8 mouse cellular contexts compared by ENCODE assay signal in the genomic region with DNA sequence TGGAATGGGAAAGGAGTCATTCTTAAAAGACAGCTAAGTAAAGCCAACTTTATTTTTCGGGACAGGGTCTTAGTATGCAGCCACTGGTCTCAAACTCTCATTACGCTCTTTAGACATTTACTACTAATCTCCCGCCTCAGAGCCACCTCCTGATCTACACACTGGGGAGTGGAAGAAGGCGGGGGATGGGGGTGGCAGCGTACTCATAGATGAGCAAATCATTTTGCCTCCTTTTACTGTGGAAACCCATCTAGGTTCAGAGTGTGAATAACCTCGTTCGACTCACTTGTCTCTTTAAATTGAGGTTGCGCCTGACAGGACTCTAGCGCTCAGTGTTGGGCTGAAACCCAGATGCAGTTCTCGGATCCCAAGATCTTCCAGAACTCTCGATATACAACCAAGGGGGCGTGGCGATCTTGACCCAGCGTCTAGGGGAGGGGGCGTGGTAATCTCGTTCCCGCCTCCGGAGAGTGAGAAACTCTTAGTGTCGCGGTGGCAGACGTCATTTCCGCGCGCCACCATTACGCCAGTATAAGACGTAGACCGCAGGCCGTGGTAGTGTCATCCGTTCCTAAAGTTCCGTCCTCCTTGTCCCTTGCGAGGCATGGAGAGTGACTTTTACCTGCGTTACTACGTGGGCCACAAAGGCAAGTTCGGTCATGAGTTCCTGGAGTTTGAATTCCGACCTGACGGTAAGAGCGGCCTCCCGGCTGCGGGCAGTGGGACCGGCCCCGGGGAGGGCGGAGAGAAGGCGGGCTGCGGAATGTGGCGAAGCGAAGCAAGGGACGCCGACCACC. TPM values are rescaled to one million over a fixed set of nuclear protein-coding genes. Genes with fewer than 3 reads are reported as not detected.
DNase-seq lines count a peak whose midpoint lies in the region; ATAC-seq and TF ChIP-seq lines count a peak whose summit lies in the region.

A gene (plus strand): TSS at position 502 of the 797 bp plus-strand sequence.

- H3K4me3 ChIP-seq in G1E (ENCODE audit: low read depth, low read length): peak within 1 kb of the TSS; percentile 95
- H3K4me3 ChIP-seq in forebrain, embryonic 16.5 days (replicated peaks; ENCODE audit: low read length): peak within 1 kb of the TSS; percentile 98
- H3K4me3 ChIP-seq in layer of hippocampus, adult 2 months: peak within 1 kb of the TSS; percentile 75
- H3K4me3 ChIP-seq in lung, embryonic 14.5 days (ENCODE audit: low read depth, low read length): peak within 1 kb of the TSS; percentile 75
- peak within 1 kb of the TSS; percentile 92 for H3K4me3 ChIP-seq in olfactory bulb, adult 2 months (ENCODE audit: insufficient read depth, low read depth, low read length)
- peak within 1 kb of the TSS; percentile 87 for H3K4me3 ChIP-seq in thymus, adult 2 months (ENCODE audit: control insufficient read depth, insufficient read depth, low read length)

- H3K36me3 ChIP-seq in G1E (replicated peaks): peaks cover 50% of the 10 kb centered on the region
- peaks cover 19% of the 10 kb centered on the region for H3K36me3 ChIP-seq in forebrain, embryonic 16.5 days (ENCODE audit: control insufficient read depth, insufficient read depth)
- peaks cover 35% of the 10 kb centered on the region for H3K36me3 ChIP-seq in lung, embryonic 14.5 days (ENCODE audit: insufficient read depth)
- H3K36me3 ChIP-seq in thymus, adult 2 months (ENCODE audit: control insufficient read depth, insufficient read depth, low read length): peaks cover 23% of the 10 kb centered on the region

- intact Hi-C loops in heart, postnatal 36 days (cut with DNase I): no loop called here

- H3K4me2 ChIP-seq in forebrain, embryonic 16.5 days (ENCODE audit: low read length): peak within 1 kb of the TSS; percentile 87
- H3K4me2 ChIP-seq in lung, embryonic 14.5 days: peak within 1 kb of the TSS; percentile 84

- peaks cover 22% of the 10 kb centered on the region for H3K4me1 ChIP-seq in G1E (ENCODE audit: insufficient read depth, low read depth, low read length)
- peaks cover 14% of the 10 kb centered on the region for H3K4me1 ChIP-seq in forebrain, embryonic 16.5 days (replicated peaks; ENCODE audit: control insufficient read depth, insufficient read depth, low read length)
- H3K4me1 ChIP-seq in lung, embryonic 14.5 days (ENCODE audit: insufficient read depth): 0 out of 2 replicates have a peak, but pooled peaks cover 3% of the 10 kb centered on the region
- no peaks in the 10 kb centered on the region for H3K4me1 ChIP-seq in olfactory bulb, adult 2 months (ENCODE audit: control insufficient read depth, insufficient read depth, low read length)
- H3K4me1 ChIP-seq in thymus, adult 2 months (replicated peaks; ENCODE audit: control insufficient read depth, insufficient read depth, low read length): no peaks in the 10 kb centered on the region

- TF ChIP-seq CTCF in G1E (IDR thresholded peaks at IDR 0.05; ENCODE audit: low read depth, low read length): no peak
- TF ChIP-seq CTCF in layer of hippocampus, adult 2 months (conservative IDR thresholded peaks at IDR 0.05): no peak
- no peak for TF ChIP-seq CTCF in lung, embryonic 14.5 days (IDR thresholded peaks at IDR 0.05; ENCODE audit: low read depth)
- no peak for TF ChIP-seq CTCF in olfactory bulb, adult 2 months (IDR thresholded peaks at IDR 0.05; ENCODE audit: insufficient read depth, low read depth, low read length)
- TF ChIP-seq CTCF in thymus, adult 2 months (IDR thresholded peaks at IDR 0.05; ENCODE audit: borderline replicate concordance, control insufficient read depth, extremely low read depth, insufficient read depth, low read length, poor library complexity): no peak

- ATAC-seq in G1E (ENCODE audit: extremely low read depth, insufficient number of reproducible peaks, low FRiP score, poor library complexity, severe bottlenecking): peak; percentile 82
- ATAC-seq in forebrain, embryonic 16.5 days: peak; percentile 94
- peak; percentile 95 for ATAC-seq in lung, embryonic 14.5 days (ENCODE audit: insufficient read depth)

- H3K9me3 ChIP-seq in G1E (replicated peaks): no peaks in the 10 kb centered on the region
- H3K9me3 ChIP-seq in forebrain, embryonic 16.5 days (ENCODE audit: control insufficient read depth, low read length): no peaks in the 10 kb centered on the region
- no peaks in the 10 kb centered on the region for H3K9me3 ChIP-seq in lung, embryonic 14.5 days (ENCODE audit: low read depth, low read length)

- 2% methylated on average over 48 of the region's 48 CpGs for WGBS in forebrain, embryonic 16.5 days
- WGBS in lung, embryonic 14.5 days: 2% methylated on average over 48 of the region's 48 CpGs
- 1% methylated on average over 48 of the region's 48 CpGs for WGBS in olfactory bulb, adult 2 months
- 1% methylated on average over 48 of the region's 48 CpGs for WGBS in thymus, adult 2 months

- DNase-seq in G1E (ENCODE audit: low spot score): peak; percentile 88
- peak; percentile 96 for DNase-seq in cerebellum, adult 18-20 months
- DNase-seq in heart, postnatal 36 days: peak; percentile 94 to 97
- peak; percentile 94 to 96 for DNase-seq in layer of hippocampus, adult 2 months (ENCODE audit: low spot score in 2 of 2)
- DNase-seq in lung, embryonic 14.5 days: peak; percentile 100
- peak; percentile 96 for DNase-seq in thymus, adult 2 months

- TF ChIP-seq POLR2A in olfactory bulb, adult 2 months (IDR thresholded peaks at IDR 0.05; ENCODE audit: insufficient read depth, low read depth, low read length): peak; percentile 35; the same call in 1 of the 2 replicates
- 0 out of 2 replicates have a peak, but pooled peaks have one; percentile 60 for TF ChIP-seq POLR2A in thymus, adult 2 months (IDR thresholded peaks at IDR 0.05; ENCODE audit: control insufficient read depth, extremely low read depth, insufficient read depth, low read length, poor library complexity)

- H3K27me3 ChIP-seq in G1E (ENCODE audit: insufficient read depth, low read length): no peaks in the 10 kb centered on the region
- H3K27me3 ChIP-seq in forebrain, embryonic 16.5 days (replicated peaks; ENCODE audit: control insufficient read depth, insufficient read depth, low read length): no peaks in the 10 kb centered on the region
- H3K27me3 ChIP-seq in lung, embryonic 14.5 days (ENCODE audit: insufficient read depth, low read length): no peaks in the 10 kb centered on the region
- H3K27me3 ChIP-seq in thymus, adult 2 months (ENCODE audit: control insufficient read depth, insufficient read depth, low read length): no peaks in the 10 kb centered on the region

- peak within 1 kb of the TSS; percentile 67 for H3K27ac ChIP-seq in forebrain, embryonic 16.5 days (ENCODE audit: low read length)
- peak within 1 kb of the TSS; percentile 86 for H3K27ac ChIP-seq in layer of hippocampus, adult 2 months
- H3K27ac ChIP-seq in lung, embryonic 14.5 days (ENCODE audit: low read depth): peak within 1 kb of the TSS; percentile 76
- 0 out of 2 replicates have a peak within 1 kb of the TSS, but pooled peaks have one; percentile 60 for H3K27ac ChIP-seq in olfactory bulb, adult 2 months (ENCODE audit: insufficient read depth, low read depth, low read length)
- H3K27ac ChIP-seq in thymus, adult 2 months (ENCODE audit: control insufficient read depth, insufficient read depth, low read length): peak within 1 kb of the TSS; percentile 41

- H3K9ac ChIP-seq in forebrain, embryonic 16.5 days (replicated peaks; ENCODE audit: low read depth, low read length): peak within 1 kb of the TSS; percentile 81
- H3K9ac ChIP-seq in lung, embryonic 14.5 days: peak within 1 kb of the TSS; percentile 88

RNA-seq across cellular contexts. Expression of the gene that starts here (rescaled TPM):
- total RNA-seq in G1E (2014; fragmentation: Nextera tagmentation) (149 and 177 TPM in 2 replicates), G1E (2017) (338 and 372 TPM in 2 replicates)
- polyA plus RNA-seq in G1E (2012): 5.7 and 6.4 TPM in 2 replicates
- polyA plus RNA-seq in forebrain, embryonic 16.5 days (2015; fragmentation: Nextera tagmentation; extraction: Ambion mirVana): 118 and 122 TPM in 2 replicates
- 10 to 100 TPM; 43.0 to 43.5 TPM for total RNA-seq in heart, postnatal 36 days (2021)
- total RNA-seq in layer of hippocampus, adult 2 months (2021): 10 to 100 TPM; 35.4 to 40.0 TPM
- polyA plus RNA-seq in lung, embryonic 14.5 days (2014; fragmentation: Nextera tagmentation; extraction: Ambion mirVana): 219 and 232 TPM in 2 replicates
- polyA plus RNA-seq in olfactory bulb, adult 2 months (2012; ENCODE audit: insufficient read depth, insufficient read length, low replicate concordance, missing spikeins): not detected in 2 replicates
- polyA plus RNA-seq in thymus, adult 2 months (2012; rRNA removed): 54.9 and 55.6 TPM in 2 replicates

Comparison
In these comparisons a context has a peak if more than half of its experiments do, and no peak if none do; other contexts are left out.
1. Peak in every context shown above with its lines: DNase-seq, ATAC-seq, H3K4me3 ChIP-seq and H3K27ac ChIP-seq.